Mouse (Mus musculus): ENCODE measurements around the gene Ppm1d. TPM values are rescaled to one million over a fixed set of nuclear protein-coding genes. Genes with fewer than 3 reads are reported as not detected.

The Ppm1d gene
- polyA plus RNA-seq, 1 experiment from 2014 or later: 13.7 TPM

GRCm38 (mm10) chr11:85313361-85313760 lies 2.3 kb downstream of the Ppm1d start:
- Histone ChIP-seq H3K36me3 (ENCODE audit: control insufficient read depth, insufficient read depth) (peaks cover 12% of the 10 kb centered on the region), H3K4me2 (ENCODE audit: low read depth, low read length) (peak overlapping the region; percentile 73), H3K27me3 (ENCODE audit: control insufficient read depth, insufficient read depth, low read length) (no peaks in the 10 kb centered on the region), H3K9ac (ENCODE audit: low read length) (peak overlapping the region; percentile 48; the same call in 1 of the 2 replicates), H3K4me1 (ENCODE audit: control insufficient read depth, insufficient read depth, low read length) (peaks cover 14% of the 10 kb centered on the region), H3K9me3 (replicated peaks; ENCODE audit: control insufficient read depth, low read length) (no peaks in the 10 kb centered on the region), H3K4me3 (ENCODE audit: low read length) (peak overlapping the region; percentile 96), H3K27ac (ENCODE audit: low read length) (no peak overlapping the region)
- ATAC-seq (replicated peaks; ENCODE audit: extremely low read depth, insufficient read depth, low FRiP score): no peak
- WGBS: 81% methylated on average over 3 of the region's 3 CpGs

GRCm38 (mm10) chr11:85323567-85324330 lies 12.7 kb downstream of the Ppm1d start:
- no peak for ATAC-seq (replicated peaks; ENCODE audit: extremely low read depth, insufficient read depth, low FRiP score)
- H3K4me3 ChIP-seq (ENCODE audit: low read length): no peak overlapping the region
- H3K9ac ChIP-seq (ENCODE audit: low read length): no peak overlapping the region
- H3K27ac ChIP-seq (ENCODE audit: low read length): no peak overlapping the region
- 85% methylated on average over 9 of the region's 9 CpGs for WGBS
- H3K36me3 ChIP-seq (ENCODE audit: control insufficient read depth, insufficient read depth): no peaks in the 10 kb centered on the region
- no peaks in the 10 kb centered on the region for H3K27me3 ChIP-seq (ENCODE audit: control insufficient read depth, insufficient read depth, low read length)
- H3K4me2 ChIP-seq (ENCODE audit: low read depth, low read length): no peak overlapping the region
- H3K9me3 ChIP-seq (replicated peaks; ENCODE audit: control insufficient read depth, low read length): no peaks in the 10 kb centered on the region
- peaks cover 3% of the 10 kb centered on the region; the same call in 1 of the 2 replicates for H3K4me1 ChIP-seq (ENCODE audit: control insufficient read depth, insufficient read depth, low read length)

- no peaks in the 10 kb centered on the region for H3K9me3 ChIP-seq (replicated peaks; ENCODE audit: control insufficient read depth, low read length)
- H3K9ac ChIP-seq (ENCODE audit: low read length): no peak overlapping the region
- no peak overlapping the region for H3K27ac ChIP-seq (ENCODE audit: low read length)
- no peak for ATAC-seq (replicated peaks; ENCODE audit: extremely low read depth, insufficient read depth, low FRiP score)
- H3K27me3 ChIP-seq (ENCODE audit: control insufficient read depth, insufficient read depth, low read length): no peaks in the 10 kb centered on the region
- 92% methylated on average over 3 of the region's 3 CpGs for WGBS
- no peak overlapping the region for H3K4me2 ChIP-seq (ENCODE audit: low read depth, low read length)
- H3K4me1 ChIP-seq (ENCODE audit: control insufficient read depth, insufficient read depth, low read length): no peaks in the 10 kb centered on the region
- peaks cover 12% of the 10 kb centered on the region for H3K36me3 ChIP-seq (ENCODE audit: control insufficient read depth, insufficient read depth)
- no peak overlapping the region for H3K4me3 ChIP-seq (ENCODE audit: low read length)
These were observed 17.7 kb downstream of the Ppm1d start for GRCm38 (mm10) chr11:85328717-85329116.

DNA sequence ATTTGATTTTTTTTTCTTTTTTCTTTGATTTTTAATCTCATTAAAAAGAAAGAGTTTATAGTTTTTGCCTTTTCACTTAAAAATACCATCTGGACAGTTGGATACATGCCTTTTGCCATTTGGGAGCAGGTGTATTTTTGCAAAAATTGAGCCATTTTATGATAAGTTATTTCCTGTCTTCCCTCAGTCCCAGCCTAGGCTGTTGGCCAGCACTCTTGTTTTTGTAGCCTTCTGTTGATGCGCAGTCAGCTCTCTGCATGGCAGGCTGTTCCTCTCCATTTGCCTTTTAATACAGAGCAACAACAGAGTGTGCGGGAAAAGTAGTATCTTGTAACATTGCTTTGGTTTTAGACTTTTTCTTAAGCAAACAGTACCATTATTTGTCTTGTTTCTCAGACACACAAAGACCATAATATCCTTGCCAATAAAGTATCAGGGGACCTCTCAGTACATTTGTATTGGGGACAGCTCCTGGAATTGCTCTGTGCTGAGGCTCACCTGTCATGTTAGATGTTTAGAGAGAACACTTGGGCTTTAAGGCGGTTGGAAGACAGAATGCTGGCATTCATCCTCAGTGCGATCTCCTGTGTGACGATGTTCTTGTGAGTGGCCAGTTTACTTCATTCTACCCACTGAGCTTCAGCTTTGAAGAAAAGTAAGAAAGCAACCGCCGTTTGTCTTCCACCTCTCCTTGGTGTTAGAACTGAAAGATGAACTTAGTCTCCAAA lies 18.3 kb downstream of the Ppm1d start:
- no peaks in the 10 kb centered on the region for H3K27me3 ChIP-seq (ENCODE audit: control insufficient read depth, insufficient read depth, low read length)
- no peaks in the 10 kb centered on the region for H3K4me1 ChIP-seq (ENCODE audit: control insufficient read depth, insufficient read depth, low read length)
- no peak overlapping the region for H3K4me2 ChIP-seq (ENCODE audit: low read depth, low read length)
- H3K9me3 ChIP-seq (replicated peaks; ENCODE audit: control insufficient read depth, low read length): no peaks in the 10 kb centered on the region
- ATAC-seq (replicated peaks; ENCODE audit: extremely low read depth, insufficient read depth, low FRiP score): no peak
- WGBS: 76% methylated on average over 7 of the region's 7 CpGs
- no peak overlapping the region for H3K9ac ChIP-seq (ENCODE audit: low read length)
- H3K36me3 ChIP-seq (ENCODE audit: control insufficient read depth, insufficient read depth): peaks cover 15% of the 10 kb centered on the region
- no peak overlapping the region for H3K27ac ChIP-seq (ENCODE audit: low read length)
- H3K4me3 ChIP-seq (ENCODE audit: low read length): no peak overlapping the region

DNA sequence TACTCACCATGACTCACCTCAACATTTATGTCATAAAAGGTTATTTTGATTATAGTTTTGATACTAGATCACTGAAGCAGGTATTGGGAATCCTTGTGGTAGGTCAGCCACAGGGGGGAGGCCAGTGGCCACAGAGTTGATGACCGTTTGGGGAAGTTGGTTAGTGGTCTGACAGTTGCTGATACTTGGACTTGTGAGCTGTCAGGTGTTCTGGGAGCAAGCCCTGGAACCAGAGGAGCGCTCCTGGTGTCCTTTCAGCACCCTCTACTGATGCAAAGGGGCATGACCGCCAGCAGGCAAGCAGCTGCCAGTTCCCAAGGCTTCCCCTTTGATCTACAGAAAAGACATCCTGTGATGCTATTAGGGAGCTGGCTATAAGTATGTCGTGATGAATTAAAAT lies 23.7 kb downstream of the Ppm1d start:
- no peak for ATAC-seq (replicated peaks; ENCODE audit: extremely low read depth, insufficient read depth, low FRiP score)
- Histone ChIP-seq H3K4me1 (ENCODE audit: control insufficient read depth, insufficient read depth, low read length) (no peaks in the 10 kb centered on the region), H3K4me3 (ENCODE audit: low read length) (no peak overlapping the region), H3K9ac (ENCODE audit: low read length) (no peak overlapping the region), H3K27ac (ENCODE audit: low read length) (no peak overlapping the region), H3K27me3 (ENCODE audit: control insufficient read depth, insufficient read depth, low read length) (no peaks in the 10 kb centered on the region), H3K9me3 (replicated peaks; ENCODE audit: control insufficient read depth, low read length) (no peaks in the 10 kb centered on the region), H3K36me3 (ENCODE audit: control insufficient read depth, insufficient read depth) (peaks cover 28% of the 10 kb centered on the region), H3K4me2 (ENCODE audit: low read depth, low read length) (no peak overlapping the region)
- 33% methylated on average over 4 of the region's 4 CpGs for WGBS

GRCm38 (mm10) chr11:85339173-85339831 lies 28.3 kb downstream of the Ppm1d start:
- ATAC-seq (replicated peaks; ENCODE audit: extremely low read depth, insufficient read depth, low FRiP score): no peak
- Histone ChIP-seq H3K36me3 (ENCODE audit: control insufficient read depth, insufficient read depth) (peaks cover 25% of the 10 kb centered on the region; the same call in 1 of the 2 replicates), H3K9ac (ENCODE audit: low read length) (no peak overlapping the region), H3K4me3 (ENCODE audit: low read length) (no peak overlapping the region), H3K4me2 (ENCODE audit: low read depth, low read length) (no peak overlapping the region), H3K27ac (ENCODE audit: low read length) (no peak overlapping the region), H3K9me3 (replicated peaks; ENCODE audit: control insufficient read depth, low read length) (no peaks in the 10 kb centered on the region), H3K27me3 (ENCODE audit: control insufficient read depth, insufficient read depth, low read length) (no peaks in the 10 kb centered on the region), H3K4me1 (ENCODE audit: control insufficient read depth, insufficient read depth, low read length) (no peaks in the 10 kb centered on the region)
- WGBS: 78% methylated on average over 6 of the region's 6 CpGs

DNA sequence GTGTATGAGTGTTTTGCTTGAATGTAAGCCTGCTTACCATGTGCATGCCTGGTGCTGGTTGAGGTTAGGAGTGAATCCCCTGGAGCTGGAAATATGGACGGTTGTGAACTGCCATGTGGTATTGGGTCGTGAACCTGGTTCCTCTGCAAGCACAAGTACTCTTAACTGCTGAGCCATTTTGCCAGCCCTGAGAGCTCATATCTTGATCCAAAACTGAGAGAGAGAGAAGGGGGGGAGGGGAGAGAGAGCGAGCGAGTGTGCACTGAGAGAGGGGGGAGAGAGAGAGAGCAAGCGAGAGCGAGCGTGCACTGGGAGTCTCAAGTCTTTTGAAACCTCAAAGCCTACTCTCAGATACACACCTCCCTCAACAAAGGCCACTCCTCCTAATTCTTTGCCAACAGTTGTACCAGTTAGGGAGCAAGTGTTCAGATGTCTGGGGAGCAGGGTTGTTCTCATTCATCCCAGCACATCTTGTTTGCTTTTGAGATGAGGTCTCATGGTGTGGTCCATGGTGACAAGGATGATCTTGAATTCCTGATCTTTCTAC lies 29.1 kb downstream of the Ppm1d start:
- no peak overlapping the region for H3K4me3 ChIP-seq (ENCODE audit: low read length)
- no peaks in the 10 kb centered on the region for H3K9me3 ChIP-seq (replicated peaks; ENCODE audit: control insufficient read depth, low read length)
- ATAC-seq (replicated peaks; ENCODE audit: extremely low read depth, insufficient read depth, low FRiP score): no peak
- no peaks in the 10 kb centered on the region for H3K27me3 ChIP-seq (ENCODE audit: control insufficient read depth, insufficient read depth, low read length)
- H3K9ac ChIP-seq (ENCODE audit: low read length): no peak overlapping the region
- WGBS: 89% methylated on average over 7 of the region's 7 CpGs
- no peak overlapping the region for H3K27ac ChIP-seq (ENCODE audit: low read length)
- peaks cover 25% of the 10 kb centered on the region; the same call in 1 of the 2 replicates for H3K36me3 ChIP-seq (ENCODE audit: control insufficient read depth, insufficient read depth)
- no peak overlapping the region for H3K4me2 ChIP-seq (ENCODE audit: low read depth, low read length)
- no peaks in the 10 kb centered on the region for H3K4me1 ChIP-seq (ENCODE audit: control insufficient read depth, insufficient read depth, low read length)

- Histone ChIP-seq H3K27ac (ENCODE audit: low read length) (peak within 1 kb of the TSS; percentile 75), H3K36me3 (ENCODE audit: control insufficient read depth, insufficient read depth) (no peaks in the 10 kb centered on the region), H3K4me2 (ENCODE audit: low read depth, low read length) (peak within 1 kb of the TSS; percentile 95), H3K4me1 (ENCODE audit: control insufficient read depth, insufficient read depth, low read length) (peaks cover 10% of the 10 kb centered on the region), H3K4me3 (ENCODE audit: low read length) (peak within 1 kb of the TSS; percentile 90), H3K27me3 (ENCODE audit: control insufficient read depth, insufficient read depth, low read length) (no peaks in the 10 kb centered on the region), H3K9ac (ENCODE audit: low read length) (peak within 1 kb of the TSS; percentile 87), H3K9me3 (replicated peaks; ENCODE audit: control insufficient read depth, low read length) (no peaks in the 10 kb centered on the region)
- ATAC-seq (replicated peaks; ENCODE audit: extremely low read depth, insufficient read depth, low FRiP score): peak; percentile 100
- under 1% methylated on average over 47 of the region's 47 CpGs for WGBS
These were observed 41.7 kb downstream of the Ppm1d start, which contains the start of gene Bcas3 for GRCm38 (mm10) chr11:85352539-85353380. TSS of gene Bcas3 (plus strand) at chr11:85353167.

All from heart, embryonic 16.5 days (tissue).